Mouse (Mus musculus) erythroblast, embryonic 14.5 days (primary cell): ENCODE data around the gene Kcnt2. TPM values are rescaled to one million over a fixed set of nuclear protein-coding genes. Genes with fewer than 3 reads are reported as not detected.

Source experiments
- H3K27me3 ChIP-seq: 2 replicates; pipeline ENCODE4 v1.6.1; 2012; ENCODE audit warnings: inconsistent platforms; ENCODE audit not compliant: control insufficient read depth
- H3K36me3 ChIP-seq: 2 replicates; pipeline ENCODE4 v1.6.1; 2012; ENCODE audit warnings: mild to moderate bottlenecking, inconsistent platforms; ENCODE audit not compliant: control insufficient read depth
- H3K4me1 ChIP-seq: 2 replicates; pipeline ENCODE4 v1.6.1; 2012; ENCODE audit warnings: inconsistent platforms; ENCODE audit not compliant: control insufficient read depth
- H3K4me3 ChIP-seq: replicated peaks from 2 replicates; pipeline ENCODE3; 2012; ENCODE audit warnings: moderate library complexity, mild to moderate bottlenecking, inconsistent platforms
- H3K9me3 ChIP-seq: 2 replicates; pipeline ENCODE4 v1.6.1; 2012; ENCODE audit warnings: low read length, inconsistent platforms, mixed read lengths; ENCODE audit not compliant: control insufficient read depth
- GATA1 ChIP-seq: IDR thresholded peaks from 2 replicates; pipeline ENCODE4 v1.6.1; 2012; ENCODE audit warnings: low read length, inconsistent platforms, mixed read lengths
- TAL1 ChIP-seq: IDR thresholded peaks from 3 replicates; pipeline ENCODE4 v1.6.1; 2012; ENCODE audit warnings: low read length, inconsistent platforms, mixed read lengths
- polyA plus RNA-seq: library from polyadenylated mRNA; stranded (reverse); fragments of >175 nt; gene quantifications from 2 replicates; pipeline ENCODE4 v1.2.3, GENCODE M21; 2012

Gene Kcnt2
- polyA plus RNA-seq, 1 experiment = not detected

DNA sequence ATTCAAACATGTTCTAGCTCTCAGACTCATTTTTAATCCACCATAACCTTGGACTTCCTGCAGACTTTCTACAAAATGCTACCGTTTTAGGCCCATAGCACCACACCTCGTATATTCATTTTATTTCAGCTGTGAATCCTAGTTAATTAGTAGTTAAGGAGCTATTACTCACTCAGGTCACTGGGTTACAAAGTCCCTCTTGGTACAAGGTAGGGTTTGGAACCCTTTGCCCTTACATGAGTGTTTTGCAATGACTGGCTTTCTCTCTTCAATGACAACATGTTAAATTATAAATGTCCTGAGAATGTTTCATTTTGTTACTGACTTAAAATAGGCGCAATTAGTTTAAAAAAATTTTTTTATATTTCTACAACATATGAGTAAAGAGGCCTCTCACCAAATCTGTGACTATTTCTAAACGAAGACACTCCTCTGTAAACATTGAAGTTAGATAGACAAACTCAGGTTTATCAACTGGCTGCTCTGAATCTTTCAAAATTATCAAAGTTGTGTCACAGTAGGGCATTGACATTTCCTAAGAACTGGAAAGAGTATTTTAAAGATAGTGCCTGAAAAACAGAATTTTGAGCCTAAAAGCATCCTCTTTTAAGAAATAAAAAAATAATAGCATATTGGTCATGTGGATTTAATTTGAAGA is 160.8 kb downstream of the Kcnt2 start:
- Histone ChIP-seq H3K27me3 (no peaks in the 10 kb centered on the region), H3K9me3 (no peaks in the 10 kb centered on the region), H3K36me3 (no peaks in the 10 kb centered on the region), H3K4me1 (no peaks in the 10 kb centered on the region), H3K4me3 (no peak overlapping the region)
- TF ChIP-seq GATA1 (no peak), TAL1 (no peak)

DNA sequence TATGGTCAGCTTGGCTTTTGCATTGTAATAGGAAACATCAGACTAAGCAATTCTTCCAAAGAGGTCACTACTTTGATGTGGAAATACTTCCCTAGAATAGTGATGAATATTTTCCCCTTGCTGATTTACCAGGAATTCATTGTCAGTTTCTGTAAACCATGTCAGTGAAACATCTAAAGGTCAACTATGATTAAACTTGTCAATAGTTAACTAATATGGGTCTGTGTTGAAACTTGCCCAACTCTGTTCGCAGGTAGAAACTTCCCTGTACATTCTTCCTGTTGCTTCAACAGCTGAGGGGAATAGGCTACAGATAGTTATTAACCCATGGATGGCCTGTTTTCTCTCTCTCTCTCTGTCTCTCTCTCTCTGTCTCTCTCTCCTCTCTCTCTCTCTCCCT is 169.8 kb downstream of the Kcnt2 start:
- H3K4me1 ChIP-seq = no peaks in the 10 kb centered on the region
- TF ChIP-seq TAL1 (no peak), GATA1 (no peak)
- no peaks in the 10 kb centered on the region for H3K27me3 ChIP-seq
- H3K4me3 ChIP-seq = no peak overlapping the region
- no peaks in the 10 kb centered on the region for H3K36me3 ChIP-seq
- no peaks in the 10 kb centered on the region for H3K9me3 ChIP-seq

DNA sequence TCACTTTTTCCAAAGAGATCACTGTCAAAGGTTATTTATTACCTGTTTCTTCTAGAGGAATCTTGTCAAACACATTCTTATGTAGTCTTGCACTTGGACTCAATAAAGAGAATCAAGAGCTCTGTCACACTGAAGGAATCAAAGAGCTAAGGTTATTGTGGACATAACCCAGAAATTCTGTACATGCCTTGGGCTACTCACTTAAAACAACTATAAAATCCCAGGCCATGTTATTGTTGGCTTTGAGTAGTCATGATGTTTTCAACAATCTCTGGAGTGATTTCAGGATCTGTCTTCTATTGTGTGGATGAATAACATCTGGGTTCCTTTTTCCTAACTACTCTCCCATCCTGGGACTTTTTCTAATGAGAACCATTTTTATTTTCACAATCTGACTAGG is 177.0 kb downstream of the Kcnt2 start:
- no peak for TF ChIP-seq GATA1
- no peak for TF ChIP-seq TAL1
- no peaks in the 10 kb centered on the region for H3K9me3 ChIP-seq
- H3K4me1 ChIP-seq = no peaks in the 10 kb centered on the region
- no peaks in the 10 kb centered on the region for H3K36me3 ChIP-seq
- H3K27me3 ChIP-seq = no peaks in the 10 kb centered on the region
- no peak overlapping the region for H3K4me3 ChIP-seq

DNA sequence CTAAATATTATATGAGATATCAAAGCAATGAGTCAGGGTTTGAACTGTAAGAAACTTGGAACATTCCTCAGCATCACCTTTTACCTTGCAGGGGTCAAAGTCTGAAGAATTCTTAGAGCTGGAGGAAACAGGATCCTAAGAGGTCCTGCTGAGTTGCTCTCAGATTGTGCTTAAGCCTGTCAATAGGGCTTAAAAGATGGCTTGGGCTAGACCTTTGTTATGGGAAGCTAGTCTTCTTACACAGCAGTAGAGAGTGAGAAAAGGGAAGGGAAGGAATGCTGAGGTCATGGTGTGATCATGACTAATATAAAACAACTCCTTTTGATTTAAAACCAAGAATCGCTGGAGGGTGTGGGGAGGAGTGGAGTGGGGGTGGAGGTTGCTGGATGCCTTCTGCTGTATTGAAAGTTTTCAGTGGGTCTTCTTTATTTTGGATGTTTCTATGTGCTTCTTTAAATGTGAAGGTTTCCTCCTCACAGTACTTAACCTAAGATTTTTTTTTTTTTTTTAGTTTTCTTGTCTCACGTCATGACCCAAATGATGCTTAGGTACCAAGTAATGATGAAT is 183.4 kb downstream of the Kcnt2 start:
- no peaks in the 10 kb centered on the region for H3K36me3 ChIP-seq
- no peaks in the 10 kb centered on the region; the same call in 1 of the 2 replicates for H3K9me3 ChIP-seq
- TF ChIP-seq TAL1 (no peak), GATA1 (no peak)
- H3K4me1 ChIP-seq = no peaks in the 10 kb centered on the region
- no peak overlapping the region for H3K4me3 ChIP-seq
- H3K27me3 ChIP-seq = no peaks in the 10 kb centered on the region

DNA sequence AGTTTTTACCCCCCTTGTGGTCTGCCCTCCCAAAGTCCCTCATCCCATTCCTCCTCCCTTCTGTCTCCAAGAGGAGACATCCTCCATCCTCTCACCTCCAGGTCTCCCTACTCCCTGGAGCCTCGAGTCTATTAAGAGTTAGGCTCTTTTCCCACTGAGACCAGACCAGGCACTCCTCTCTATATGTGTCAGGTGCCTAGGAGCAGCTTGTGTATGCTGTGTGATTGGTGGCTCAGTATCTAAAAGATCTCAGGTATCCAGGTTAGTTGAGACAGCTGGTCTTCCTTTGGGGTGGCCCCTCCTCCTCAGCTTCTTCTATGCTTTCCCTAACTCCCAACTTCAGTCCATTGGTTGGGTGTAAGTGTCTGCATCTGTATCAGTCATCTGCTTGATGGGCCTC is 186.1 kb downstream of the Kcnt2 start:
- no peaks in the 10 kb centered on the region for H3K27me3 ChIP-seq
- no peaks in the 10 kb centered on the region for H3K36me3 ChIP-seq
- TF ChIP-seq GATA1 (no peak), TAL1 (no peak)
- no peak overlapping the region for H3K4me3 ChIP-seq
- no peaks in the 10 kb centered on the region for H3K4me1 ChIP-seq
- no peaks in the 10 kb centered on the region; the same call in 1 of the 2 replicates for H3K9me3 ChIP-seq

DNA sequence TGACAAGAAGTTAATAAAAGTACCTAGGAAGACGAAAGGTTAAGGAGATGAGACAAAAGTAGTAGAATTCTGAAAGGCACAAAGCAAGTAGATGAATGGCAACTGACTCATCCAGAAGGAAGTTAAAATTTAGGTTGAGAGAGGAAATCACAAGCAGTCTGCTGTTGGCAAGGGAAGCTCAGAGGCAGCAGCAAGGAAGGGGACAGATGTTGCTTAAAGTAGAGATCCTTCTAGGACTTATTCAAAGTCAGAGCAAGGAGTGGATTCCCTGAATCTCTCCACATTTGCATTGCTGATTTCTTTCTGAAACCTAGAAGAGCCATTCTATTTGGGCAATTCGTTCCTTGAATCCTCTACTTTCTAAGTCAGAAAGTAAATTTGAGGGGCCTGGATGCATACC is 188.8 kb downstream of the Kcnt2 start:
- Histone ChIP-seq H3K27me3 (no peaks in the 10 kb centered on the region), H3K4me3 (no peak overlapping the region), H3K36me3 (no peaks in the 10 kb centered on the region), H3K9me3 (no peaks in the 10 kb centered on the region; the same call in 1 of the 2 replicates), H3K4me1 (no peaks in the 10 kb centered on the region)
- no peak for TF ChIP-seq TAL1
- TF ChIP-seq GATA1 = no peak

DNA sequence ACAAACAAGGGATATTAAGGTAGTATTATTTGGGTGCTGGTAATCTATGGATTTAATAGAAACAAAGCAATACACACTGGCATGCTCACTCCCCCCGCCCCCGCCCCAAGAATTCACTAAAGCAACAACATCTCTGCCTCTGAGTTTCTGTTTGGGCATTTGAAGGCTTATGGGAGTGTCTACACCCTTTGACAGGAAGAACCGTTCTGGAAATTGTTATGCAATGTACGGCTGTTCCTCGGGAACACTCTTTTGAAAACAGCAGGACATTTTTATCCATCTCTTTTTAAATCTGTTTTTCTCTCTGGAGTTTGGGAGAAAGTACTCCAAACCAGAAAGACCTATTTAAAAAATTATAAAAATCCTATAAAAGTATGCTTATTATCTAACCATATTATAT is 192.2 kb downstream of the Kcnt2 start:
- H3K4me3 ChIP-seq = no peak overlapping the region
- no peaks in the 10 kb centered on the region for H3K27me3 ChIP-seq
- no peaks in the 10 kb centered on the region; the same call in 1 of the 2 replicates for H3K9me3 ChIP-seq
- no peaks in the 10 kb centered on the region for H3K36me3 ChIP-seq
- TF ChIP-seq TAL1 (no peak), GATA1 (no peak)
- H3K4me1 ChIP-seq = no peaks in the 10 kb centered on the region

DNA sequence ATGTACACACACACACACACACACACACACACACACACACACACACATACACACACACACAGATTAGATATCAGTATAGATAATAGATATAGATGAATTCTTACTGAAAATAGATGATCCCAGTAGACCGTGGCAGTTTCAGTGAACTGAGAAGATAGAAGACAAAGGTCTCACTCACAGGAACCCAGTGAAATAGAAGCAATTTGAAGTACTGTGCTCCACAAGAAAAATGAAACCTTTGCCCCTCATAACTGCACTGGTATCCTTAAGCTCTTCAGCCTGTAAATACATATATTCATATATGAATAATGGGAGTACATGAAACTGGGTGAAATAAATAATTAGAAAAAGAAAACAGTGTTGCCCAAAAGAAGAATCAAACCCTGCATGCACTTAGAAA is 197.9 kb downstream of the Kcnt2 start:
- no peak for TF ChIP-seq TAL1
- no peak for TF ChIP-seq GATA1
- Histone ChIP-seq H3K4me1 (no peaks in the 10 kb centered on the region), H3K27me3 (no peaks in the 10 kb centered on the region), H3K36me3 (no peaks in the 10 kb centered on the region), H3K9me3 (no peaks in the 10 kb centered on the region; the same call in 1 of the 2 replicates), H3K4me3 (no peak overlapping the region)

DNA sequence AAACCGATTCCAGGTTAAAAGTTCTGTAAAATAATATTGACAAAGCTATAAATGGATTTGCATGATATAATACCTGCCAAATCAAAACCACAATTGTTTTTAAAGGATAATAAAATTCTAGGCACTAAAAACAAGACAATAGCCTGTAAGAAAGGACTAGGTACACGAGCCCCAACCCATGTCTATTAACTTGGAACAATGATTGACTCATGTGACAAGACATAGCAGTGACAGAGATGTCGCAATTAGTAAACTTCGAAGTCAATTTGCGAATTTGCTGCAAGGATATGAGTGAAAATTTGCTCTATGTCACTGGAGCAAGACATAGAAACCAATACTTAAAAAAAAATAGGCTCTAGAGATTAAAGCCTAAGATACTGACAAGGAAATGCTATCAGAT is 198.4 kb downstream of the Kcnt2 start:
- no peaks in the 10 kb centered on the region for H3K36me3 ChIP-seq
- H3K27me3 ChIP-seq = no peaks in the 10 kb centered on the region
- no peaks in the 10 kb centered on the region for H3K4me1 ChIP-seq
- no peak overlapping the region for H3K4me3 ChIP-seq
- TF ChIP-seq GATA1 (no peak), TAL1 (no peak)
- H3K9me3 ChIP-seq = no peaks in the 10 kb centered on the region; the same call in 1 of the 2 replicates

DNA sequence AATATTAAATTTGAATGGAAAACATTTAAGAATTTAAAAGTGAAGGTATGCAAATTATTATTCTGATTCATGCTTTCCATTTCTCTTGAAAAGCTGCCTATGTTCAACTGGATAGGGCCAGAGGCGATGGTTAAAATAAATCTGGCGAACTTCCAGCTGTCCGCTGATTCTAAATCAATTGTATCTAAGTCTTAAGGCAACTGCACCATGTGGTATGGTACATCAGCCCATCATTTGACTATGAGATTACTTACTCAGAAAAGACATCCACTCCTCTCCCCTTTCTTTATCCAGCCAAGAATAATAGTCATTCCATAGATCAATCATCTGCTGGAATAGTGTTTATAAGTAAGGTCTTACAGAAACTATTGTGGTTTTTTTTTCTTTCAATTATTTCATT is 205.5 kb downstream of the Kcnt2 start:
- H3K9me3 ChIP-seq = no peaks in the 10 kb centered on the region
- no peak overlapping the region for H3K4me3 ChIP-seq
- TF ChIP-seq GATA1 (no peak), TAL1 (no peak)
- no peaks in the 10 kb centered on the region for H3K4me1 ChIP-seq
- no peaks in the 10 kb centered on the region for H3K36me3 ChIP-seq
- H3K27me3 ChIP-seq = no peaks in the 10 kb centered on the region
